ENCODE assay signal across 8 mouse cellular contexts in the genomic region with DNA sequence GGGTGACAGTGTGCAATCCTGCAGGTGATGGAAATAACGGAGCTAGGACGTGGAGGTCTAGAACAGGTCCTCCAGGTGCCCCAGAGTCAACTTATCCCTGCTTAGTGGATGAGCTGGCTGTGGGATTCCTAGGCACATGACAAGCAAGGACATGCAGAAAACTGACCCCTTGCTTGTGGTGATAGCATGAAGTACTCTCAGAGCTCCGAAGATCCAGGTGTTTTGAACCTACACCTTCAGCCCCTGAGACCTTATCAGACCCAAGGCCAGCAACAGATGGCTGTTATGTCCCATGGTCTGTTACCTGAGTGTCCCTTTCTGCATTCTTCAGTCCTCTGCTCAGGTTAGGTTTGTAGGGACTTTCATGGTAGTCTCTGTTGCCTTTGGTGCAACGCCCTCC. TPM values are rescaled to one million over a fixed set of nuclear protein-coding genes. Genes with fewer than 3 reads are reported as not detected.
A peak's percentile ranks its signal among the peaks of the same experiment; 100 is the strongest.
DNase-seq lines count a peak whose midpoint lies in the region; ATAC-seq and TF ChIP-seq lines count a peak whose summit lies in the region.

No protein-coding gene starts in this region.

- H3K36me3 ChIP-seq in E14TG2a.4 (ENCODE audit: insufficient read depth, low read length), result no peaks in the 10 kb centered on the region
- no peaks in the 10 kb centered on the region for H3K36me3 ChIP-seq in heart, embryonic 16.5 days (ENCODE audit: control insufficient read depth, insufficient read depth)
- peaks cover 16% of the 10 kb centered on the region for H3K36me3 ChIP-seq in megakaryocyte, embryonic 14.5 days (replicated peaks; ENCODE audit: low read length)

- peak overlapping the region; percentile 87 for H3K4me3 ChIP-seq in gastrocnemius, adult 2 months
- peak overlapping the region; percentile 82 for H3K4me3 ChIP-seq in E14TG2a.4 (replicated peaks; ENCODE audit: low read length)
- H3K4me3 ChIP-seq in heart, embryonic 16.5 days (ENCODE audit: low read length), result peak overlapping the region; percentile 83
- H3K4me3 ChIP-seq in megakaryocyte, embryonic 14.5 days (replicated peaks), result peak overlapping the region; percentile 95

- WGBS in heart, embryonic 16.5 days, result 29% methylated on average over 4 of the region's 4 CpGs

- ATAC-seq in heart, embryonic 16.5 days (replicated peaks; ENCODE audit: extremely low read depth, insufficient read depth, low FRiP score), result no peak

- H3K9me3 ChIP-seq in E14TG2a.4 (ENCODE audit: low read length), result no peaks in the 10 kb centered on the region
- no peaks in the 10 kb centered on the region for H3K9me3 ChIP-seq in heart, embryonic 16.5 days (replicated peaks; ENCODE audit: control insufficient read depth, low read length)
- H3K9me3 ChIP-seq in megakaryocyte, embryonic 14.5 days, result no peaks in the 10 kb centered on the region; the same call in 1 of the 2 replicates

- peaks cover 47% of the 10 kb centered on the region for H3K27me3 ChIP-seq in E14TG2a.4 (ENCODE audit: insufficient read depth, low read length)
- H3K27me3 ChIP-seq in heart, embryonic 16.5 days (ENCODE audit: control insufficient read depth, insufficient read depth, low read length), result no peaks in the 10 kb centered on the region
- peaks cover 22% of the 10 kb centered on the region for H3K27me3 ChIP-seq in megakaryocyte, embryonic 14.5 days (replicated peaks)

- H3K4me2 ChIP-seq in heart, embryonic 16.5 days (ENCODE audit: low read depth, low read length), result peak overlapping the region; percentile 97

- no peak for DNase-seq in gastrocnemius, adult 2 months
- DNase-seq in gastrocnemius, adult 8-10 months (ENCODE audit: low spot score in 2 of 2), result no peak
- DNase-seq in adrenal gland, postnatal 25 days, result no peak
- no peak for DNase-seq in cerebellum, adult 8-10 months
- DNase-seq in right cerebral cortex, postnatal 36 days (ENCODE audit: low spot score in 2 of 2), result no peak

- no peak for TF ChIP-seq CTCF in gastrocnemius, adult 2 months (IDR thresholded peaks at IDR 0.05)
- TF ChIP-seq CTCF in E14TG2a.4 (conservative IDR thresholded peaks at IDR 0.05; ENCODE audit: low read length), result no peak

- peak overlapping the region; percentile 93; the same call in 1 of the 2 replicates for H3K27ac ChIP-seq in gastrocnemius, adult 2 months
- H3K27ac ChIP-seq in heart, embryonic 16.5 days (ENCODE audit: low read length), result no peak overlapping the region

- intact Hi-C loops in gastrocnemius, adult 2 months (cut with DNase I), result loop anchor here (2.0 kb wide), 1 partner anchor 36 kb away; no protein-coding TSS in a partner anchor

- peak overlapping the region; percentile 87 for H3K9ac ChIP-seq in heart, embryonic 16.5 days (ENCODE audit: low read length)

- peaks cover 15% of the 10 kb centered on the region for H3K4me1 ChIP-seq in E14TG2a.4 (replicated peaks; ENCODE audit: low read depth, low read length)
- peaks cover 21% of the 10 kb centered on the region for H3K4me1 ChIP-seq in heart, embryonic 16.5 days (ENCODE audit: control insufficient read depth, insufficient read depth, low read length)
- peaks cover 77% of the 10 kb centered on the region for H3K4me1 ChIP-seq in megakaryocyte, embryonic 14.5 days

RNA-seq across cellular contexts. Expression of a gene that starts 2.0 kb away (rescaled TPM):
- 100 to 1,000 TPM in 1 of 2 experiments, 10 to 100 TPM in 1; 72.3 to 125 TPM for total RNA-seq in gastrocnemius, adult 2 months (2021)
- total RNA-seq in gastrocnemius, adult 8-10 months (2022), result 10 to 100 TPM; 68.2 to 83.3 (median 76.2) TPM
- 91.0 and 106 TPM in 2 replicates for polyA plus RNA-seq in heart, embryonic 16.5 days (2015; fragmentation: Nextera tagmentation; extraction: Ambion mirVana)
- polyA plus RNA-seq in megakaryocyte, embryonic 14.5 days (2012; ENCODE audit: insufficient read depth, low replicate concordance), result 38.8 and 48.3 TPM in 2 replicates
- 5.9 and 6.7 TPM in 2 replicates for total RNA-seq in adrenal gland, postnatal 25 days (2021)
